Comparison of ENCODE assay signal across 8 mouse cellular contexts in genomic region chr10:81481605-81482532, GRCm38 (mm10). TPM values are rescaled to one million over a fixed set of nuclear protein-coding genes. Genes with fewer than 3 reads are reported as not detected.
DNase-seq lines count a peak whose midpoint lies in the region; ATAC-seq lines count a peak whose summit lies in the region.

No protein-coding gene starts in this region.

- H3K4me3 ChIP-seq in kidney, embryonic 15.5 days (replicated peaks): peak overlapping the region; percentile 49
- peak overlapping the region; percentile 72 for H3K4me3 ChIP-seq in forebrain, embryonic 15.5 days
- H3K4me3 ChIP-seq in liver, embryonic 16.5 days (ENCODE audit: low read depth, low read length): peak overlapping the region; percentile 52

- H3K9me3 ChIP-seq in kidney, embryonic 15.5 days (replicated peaks): no peaks in the 10 kb centered on the region
- no peaks in the 10 kb centered on the region for H3K9me3 ChIP-seq in forebrain, embryonic 15.5 days
- no peaks in the 10 kb centered on the region; the same call in 1 of the 2 replicates for H3K9me3 ChIP-seq in liver, embryonic 16.5 days (replicated peaks; ENCODE audit: control insufficient read depth, low read length)

- H3K27me3 ChIP-seq in kidney, embryonic 15.5 days: peaks cover 47% of the 10 kb centered on the region
- no peaks in the 10 kb centered on the region for H3K27me3 ChIP-seq in forebrain, embryonic 15.5 days
- H3K27me3 ChIP-seq in liver, embryonic 16.5 days (ENCODE audit: control insufficient read depth, insufficient read depth, low read depth, low read length): peaks cover 46% of the 10 kb centered on the region

- DNase-seq in kidney, postnatal 14 days: no peak
- peak; percentile 26 for DNase-seq in ZHBTc4 (ENCODE audit: low read depth, low spot score)
- DNase-seq in adrenal gland, postnatal 4 days (ENCODE audit: low spot score in 2 of 2): no peak
- no peak for DNase-seq in left cerebral cortex, adult 11 months (ENCODE audit: low spot score)
- DNase-seq in urinary bladder, postnatal 14 days (ENCODE audit: low spot score): no peak

- H3K9ac ChIP-seq in kidney, embryonic 15.5 days: peak overlapping the region; percentile 38; the same call in 1 of the 2 replicates
- peak overlapping the region; percentile 80 for H3K9ac ChIP-seq in forebrain, embryonic 15.5 days (replicated peaks)
- H3K9ac ChIP-seq in liver, embryonic 16.5 days (ENCODE audit: low read depth, low read length): no peak overlapping the region; the same call in 1 of the 2 replicates

- H3K36me3 ChIP-seq in kidney, embryonic 15.5 days: peaks cover 7% of the 10 kb centered on the region
- H3K36me3 ChIP-seq in forebrain, embryonic 15.5 days: peaks cover 4% of the 10 kb centered on the region
- H3K36me3 ChIP-seq in liver, embryonic 16.5 days (ENCODE audit: control insufficient read depth, insufficient read depth): no peaks in the 10 kb centered on the region

- no peak for ATAC-seq in kidney, embryonic 15.5 days (replicated peaks; ENCODE audit: low FRiP score)
- ATAC-seq in forebrain, embryonic 15.5 days (replicated peaks): peak; percentile 49
- no peak for ATAC-seq in liver, embryonic 16.5 days (ENCODE audit: low read depth)

- peaks cover 14% of the 10 kb centered on the region for H3K4me1 ChIP-seq in kidney, embryonic 15.5 days
- peaks cover 46% of the 10 kb centered on the region for H3K4me1 ChIP-seq in forebrain, embryonic 15.5 days
- H3K4me1 ChIP-seq in liver, embryonic 16.5 days (ENCODE audit: control insufficient read depth, low read depth, low read length): peaks cover 9% of the 10 kb centered on the region

- H3K27ac ChIP-seq in kidney, embryonic 15.5 days: no peak overlapping the region
- H3K27ac ChIP-seq in forebrain, embryonic 15.5 days (replicated peaks): peak overlapping the region; percentile 61
- no peak overlapping the region for H3K27ac ChIP-seq in liver, embryonic 16.5 days (ENCODE audit: low read length)

- peak overlapping the region; percentile 88 for H3K4me2 ChIP-seq in kidney, embryonic 15.5 days
- peak overlapping the region; percentile 50 for H3K4me2 ChIP-seq in forebrain, embryonic 15.5 days (replicated peaks)
- peak overlapping the region; percentile 65 for H3K4me2 ChIP-seq in liver, embryonic 16.5 days (ENCODE audit: low read depth, low read length)

- 3% methylated on average over 35 of the region's 35 CpGs for WGBS in kidney, embryonic 15.5 days
- WGBS in forebrain, embryonic 15.5 days: 3% methylated on average over 35 of the region's 35 CpGs
- WGBS in liver, embryonic 16.5 days (ENCODE audit: insufficient replicate concordance): 4% methylated on average over 35 of the region's 35 CpGs

RNA-seq across cellular contexts. Expression of gene Celf5, which starts 0.6 kb away (rescaled TPM):
- 0.50 and 0.82 TPM in 2 replicates for polyA plus RNA-seq in kidney, embryonic 15.5 days (2015; fragmentation: Nextera tagmentation; extraction: Ambion mirVana)
- 76.1 and 78.5 TPM in 2 replicates for polyA plus RNA-seq in forebrain, embryonic 15.5 days (2015; fragmentation: Nextera tagmentation; extraction: Ambion mirVana)
- polyA plus RNA-seq in liver, embryonic 16.5 days (2015; fragmentation: Nextera tagmentation; extraction: Ambion mirVana): 0.05 TPM in 1 of 2 replicates, not detected in the other
- 1 to 10 TPM; 3.5 to 4.2 TPM for total RNA-seq in adrenal gland, postnatal 4 days (2021)

RNA-seq across cellular contexts. Expression of gene Ncln, which starts 14.3 kb away (rescaled TPM):
- polyA plus RNA-seq in kidney, embryonic 15.5 days (2015; fragmentation: Nextera tagmentation; extraction: Ambion mirVana): 85.7 and 93.5 TPM in 2 replicates
- polyA plus RNA-seq in forebrain, embryonic 15.5 days (2015; fragmentation: Nextera tagmentation; extraction: Ambion mirVana): 60.3 and 65.0 TPM in 2 replicates
- 39.3 and 47.1 TPM in 2 replicates for polyA plus RNA-seq in liver, embryonic 16.5 days (2015; fragmentation: Nextera tagmentation; extraction: Ambion mirVana)
- total RNA-seq in adrenal gland, postnatal 4 days (2021): 100 to 1,000 TPM; 107 to 117 TPM

RNA-seq across cellular contexts. Expression of gene S1pr4, which starts 18.1 kb away (rescaled TPM):
- 1.2 and 1.4 TPM in 2 replicates for polyA plus RNA-seq in kidney, embryonic 15.5 days (2015; fragmentation: Nextera tagmentation; extraction: Ambion mirVana)
- polyA plus RNA-seq in forebrain, embryonic 15.5 days (2015; fragmentation: Nextera tagmentation; extraction: Ambion mirVana): 0.69 and 0.73 TPM in 2 replicates
- 4.8 and 5.3 TPM in 2 replicates for polyA plus RNA-seq in liver, embryonic 16.5 days (2015; fragmentation: Nextera tagmentation; extraction: Ambion mirVana)
- total RNA-seq in adrenal gland, postnatal 4 days (2021): 1 to 10 TPM; 2.0 to 2.7 TPM

RNA-seq across cellular contexts. Expression of gene Nfic, which starts 26.4 kb away (rescaled TPM):
- 67.9 and 84.5 TPM in 2 replicates for polyA plus RNA-seq in kidney, embryonic 15.5 days (2015; fragmentation: Nextera tagmentation; extraction: Ambion mirVana)
- 24.2 and 29.4 TPM in 2 replicates for polyA plus RNA-seq in forebrain, embryonic 15.5 days (2015; fragmentation: Nextera tagmentation; extraction: Ambion mirVana)
- polyA plus RNA-seq in liver, embryonic 16.5 days (2015; fragmentation: Nextera tagmentation; extraction: Ambion mirVana): 10.2 and 12.0 TPM in 2 replicates
- total RNA-seq in adrenal gland, postnatal 4 days (2021): 100 to 1,000 TPM; 120 to 129 TPM

RNA-seq across cellular contexts. Expression of gene Gna15, which starts 42.2 kb away (rescaled TPM):
- polyA plus RNA-seq in kidney, embryonic 15.5 days (2015; fragmentation: Nextera tagmentation; extraction: Ambion mirVana): 0.89 and 1.00 TPM in 2 replicates
- 0.57 and 0.84 TPM in 2 replicates for polyA plus RNA-seq in forebrain, embryonic 15.5 days (2015; fragmentation: Nextera tagmentation; extraction: Ambion mirVana)
- polyA plus RNA-seq in liver, embryonic 16.5 days (2015; fragmentation: Nextera tagmentation; extraction: Ambion mirVana): 4.3 and 4.4 TPM in 2 replicates
- total RNA-seq in adrenal gland, postnatal 4 days (2021): 1 to 10 TPM in 1 of 2 experiments, under 1 TPM in 1; 0.67 to 1.2 TPM

Comparison
In these comparisons a context has a peak if more than half of its experiments do, and no peak if none do; other contexts are left out.
1. RNA of gene Celf5, which starts 0.6 kb away (polyA plus RNA-seq): 76.1 to 78.5 TPM in forebrain, embryonic 15.5 days; 0.50 to 0.82 TPM in kidney, embryonic 15.5 days and 0.05 TPM in liver, embryonic 16.5 days; every median in the first group is over 10 times any median in the second.
2. Peak in every context shown above with its lines, with median percentiles within 50 percentile points of each other: H3K4me2 ChIP-seq and H3K4me3 ChIP-seq.